Mouse (Mus musculus) mouse trophoblast stem cell (cell line): Measurements from ENCODE around the gene Arhgef3.

Source experiments
- in situ Hi-C, 2 experiments: fragments of 300-500 bp; cut with MseI, MboI; formaldehyde crosslinking; loops; 2 replicates in 1 of 2; 3 replicates in 1 of 2; pipeline ENCODE4 v1.15.1; 2025

Gene Arhgef3

GRCm38 (mm10) chr14:27368619-27369018 lies 253.9 kb downstream of the Arhgef3 start:
- in situ Hi-C loops: no loop called here

GRCm38 (mm10) chr14:27369503-27369902 lies 254.8 kb downstream of the Arhgef3 start:
- in situ Hi-C loops: no loop called here

GRCm38 (mm10) chr14:27371669-27372076 lies 257.0 kb downstream of the Arhgef3 start:
- in situ Hi-C loops: no loop called here

- in situ Hi-C loops: no loop called here
These were observed 258.8 kb downstream of the Arhgef3 start for GRCm38 (mm10) chr14:27373498-27373897.

GRCm38 (mm10) chr14:27376115-27376648 lies 261.5 kb downstream of the Arhgef3 start:
- in situ Hi-C loops: no loop called here

- in situ Hi-C loops: no loop called here
These were observed 264.0 kb downstream of the Arhgef3 start for GRCm38 (mm10) chr14:27378669-27379068.

GRCm38 (mm10) chr14:27379404-27379803 lies 264.7 kb downstream of the Arhgef3 start:
- in situ Hi-C loops: no loop called here

- in situ Hi-C loops: no loop called here
These were observed 266.8 kb downstream of the Arhgef3 start for GRCm38 (mm10) chr14:27381459-27381858.

GRCm38 (mm10) chr14:27383321-27383830 lies 268.7 kb downstream of the Arhgef3 start:
- in situ Hi-C loops: no loop called here

- in situ Hi-C loops: no loop called here
These were observed 269.4 kb downstream of the Arhgef3 start for GRCm38 (mm10) chr14:27384143-27384542.

- in situ Hi-C loops: no loop called here
These were observed 273.9 kb downstream of the Arhgef3 start for GRCm38 (mm10) chr14:27388616-27389015.

GRCm38 (mm10) chr14:27389722-27390121 lies 275.0 kb downstream of the Arhgef3 start:
- in situ Hi-C loops: no loop called here

- in situ Hi-C loops: no loop called here
These were observed 276.0 kb downstream of the Arhgef3 start for GRCm38 (mm10) chr14:27390663-27391062.

- in situ Hi-C loops: no loop called here
These were observed 277.1 kb downstream of the Arhgef3 start for GRCm38 (mm10) chr14:27391776-27392308.

- in situ Hi-C loops: no loop called here
These were observed 278.0 kb downstream of the Arhgef3 start for GRCm38 (mm10) chr14:27392660-27393059.

GRCm38 (mm10) chr14:27393806-27394205 lies 279.1 kb downstream of the Arhgef3 start:
- in situ Hi-C loops: no loop called here

GRCm38 (mm10) chr14:27396424-27396823 lies 281.7 kb downstream of the Arhgef3 start:
- in situ Hi-C loops: no loop called here

- in situ Hi-C loops: no loop called here
These were observed 282.8 kb downstream of the Arhgef3 start for GRCm38 (mm10) chr14:27397526-27397925.

GRCm38 (mm10) chr14:27400495-27400894 lies 285.8 kb downstream of the Arhgef3 start:
- in situ Hi-C loops: no loop called here

- in situ Hi-C loops: no loop called here
These were observed 287.1 kb downstream of the Arhgef3 start for GRCm38 (mm10) chr14:27401717-27402278.

- in situ Hi-C loops: no loop called here
These were observed 287.9 kb downstream of the Arhgef3 start for GRCm38 (mm10) chr14:27402332-27403250.

GRCm38 (mm10) chr14:27405452-27405851 lies 290.8 kb downstream of the Arhgef3 start:
- in situ Hi-C loops: no loop called here
